Mouse (Mus musculus) MEL (cell line): ENCODE data around the gene Tmpo. TPM values are rescaled to one million over a fixed set of nuclear protein-coding genes. Genes with fewer than 3 reads are reported as not detected.

Experiments
- DNase-seq: peaks from one replicate; pipeline ENCODE4 v3.0.0; 2011; ENCODE audit warnings: low read depth, low spot score
- H3K27ac ChIP-seq: 2 replicates; pipeline ENCODE4 v1.5.1; 2012; ENCODE audit warnings: low read depth, mild to moderate bottlenecking, control low read depth, low read length, moderate library complexity; ENCODE audit not compliant: control insufficient read depth
- H3K27me3 ChIP-seq, 2 experiments: fragments of 150-350 bp in 1 of 2; sonication (generic) in 1 of 2; 2 replicates each; pipeline ENCODE4 v1.6.1; 2012; ENCODE audit warnings: low read length in 2 of 2, mild to moderate bottlenecking in 2 of 2, improper control_type of control experiment in 1 of 2, moderate library complexity in 1 of 2; ENCODE audit not compliant: insufficient read depth in 2 of 2, control insufficient read depth in 1 of 2
- H3K36me3 ChIP-seq, 2 experiments: 2 replicates each; pipeline ENCODE4 v1.6.1; 2012 to 2014; ENCODE audit warnings: low read length in 2 of 2, improper control_type of control experiment in 1 of 2, inconsistent platforms in 1 of 2, mild to moderate bottlenecking in 1 of 2; ENCODE audit not compliant: insufficient read depth in 2 of 2, control insufficient read depth in 1 of 2
- H3K4me1 ChIP-seq, 2 experiments: fragments of 150-350 bp in 1 of 2; sonication (generic) in 1 of 2; 2 replicates each; pipeline ENCODE4 v1.6.1; 2012; ENCODE audit warnings: low read length in 2 of 2, improper control_type of control experiment in 1 of 2, mild to moderate bottlenecking in 1 of 2; ENCODE audit not compliant: insufficient read depth in 2 of 2, control insufficient read depth in 1 of 2
- H3K4me3 ChIP-seq, 2 experiments: fragments of 150-350 bp in 1 of 2; sonication (generic) in 1 of 2; 2 replicates each; pipeline ENCODE4 v1.5.1; 2012; ENCODE audit warnings: low read depth in 2 of 2, low read length in 2 of 2, mild to moderate bottlenecking in 2 of 2, moderate library complexity in 2 of 2, control low read depth in 1 of 2, improper control_type of control experiment in 1 of 2; ENCODE audit not compliant: control insufficient read depth in 1 of 2, insufficient read depth in 1 of 2
- H3K79me2 ChIP-seq: 2 replicates; pipeline ENCODE4 v1.6.1; 2012; ENCODE audit warnings: mild to moderate bottlenecking, low read length, moderate library complexity; ENCODE audit not compliant: control insufficient read depth, poor library complexity, insufficient read depth
- H3K9ac ChIP-seq: 2 replicates; pipeline ENCODE4 v1.6.1; 2012; ENCODE audit warnings: low read depth, mild to moderate bottlenecking, control low read depth, low read length, moderate library complexity; ENCODE audit not compliant: control insufficient read depth, poor library complexity, severe bottlenecking
- H3K9me3 ChIP-seq: fragments of 150-350 bp; sonication (generic); replicated peaks from 2 replicates; pipeline ENCODE4 v1.6.1; 2012; ENCODE audit warnings: mild to moderate bottlenecking, low read length, improper control_type of control experiment, moderate library complexity; ENCODE audit not compliant: insufficient read depth
- CHD1 ChIP-seq: IDR thresholded peaks from 2 replicates; pipeline ENCODE4 v1.6.1; 2012; ENCODE audit warnings: low read depth, mild to moderate bottlenecking, inconsistent platforms, low read length, improper control_type of control experiment
- CHD2 ChIP-seq: IDR thresholded peaks from 2 replicates; pipeline ENCODE4 v1.6.1; 2011; ENCODE audit warnings: low read length, improper control_type of control experiment
- CTCF ChIP-seq, 3 experiments: IDR thresholded peaks in 2 of 3; conservative IDR thresholded peaks in 1 of 3; 2 replicates each; pipeline ENCODE4 v1.5.1; 2011 to 2012; ENCODE audit warnings: low read length in 3 of 3, low read depth in 2 of 3, mild to moderate bottlenecking in 2 of 3, improper control_type of control experiment in 1 of 3, inconsistent platforms in 1 of 3, mixed read lengths in 1 of 3, moderate library complexity in 1 of 3; ENCODE audit not compliant: control insufficient read depth in 1 of 3, insufficient read depth in 1 of 3, poor library complexity in 1 of 3, severe bottlenecking in 1 of 3
- E2F4 ChIP-seq: IDR thresholded peaks from 2 replicates; pipeline ENCODE4 v1.6.1; 2011; ENCODE audit warnings: low read depth, low read length, improper control_type of control experiment, borderline replicate concordance
- ETS1 ChIP-seq: IDR thresholded peaks from 2 replicates; pipeline ENCODE4 v1.6.1; 2012; ENCODE audit warnings: low read depth, mild to moderate bottlenecking, inconsistent platforms, low read length, improper control_type of control experiment, moderate library complexity
- GABPA ChIP-seq: IDR thresholded peaks from 2 replicates; pipeline ENCODE4 v1.6.1; 2012; ENCODE audit warnings: low read depth, mild to moderate bottlenecking, inconsistent platforms, low read length, improper control_type of control experiment, moderate library complexity
- GATA1 ChIP-seq: IDR thresholded peaks from 2 replicates; pipeline ENCODE4 v1.6.1; 2011; ENCODE audit warnings: low read depth, low read length, improper control_type of control experiment
- KAT2A ChIP-seq: conservative IDR thresholded peaks from 2 replicates; pipeline ENCODE4 v1.6.1; 2012; ENCODE audit warnings: low read depth, low read length, improper control_type of control experiment, inconsistent platforms
- MAFK ChIP-seq: IDR thresholded peaks from 2 replicates; pipeline ENCODE4 v1.6.1; 2011; ENCODE audit warnings: low read depth, mild to moderate bottlenecking, low read length, improper control_type of control experiment, borderline replicate concordance
- MAZ ChIP-seq: IDR thresholded peaks from 2 replicates; pipeline ENCODE4 v1.6.1; 2012; ENCODE audit warnings: low read depth, mild to moderate bottlenecking, inconsistent platforms, low read length, improper control_type of control experiment
- MEF2A ChIP-seq: IDR thresholded peaks from 2 replicates; pipeline ENCODE4 v1.6.1; 2014; ENCODE audit warnings: low read depth, mild to moderate bottlenecking, inconsistent platforms, low read length, improper control_type of control experiment; ENCODE audit not compliant: poor library complexity, insufficient replicate concordance, severe bottlenecking; ENCODE audit errors: extremely low read depth
- NRF1 ChIP-seq: IDR thresholded peaks from 2 replicates; pipeline ENCODE4 v1.6.1; 2014; ENCODE audit warnings: low read depth, mild to moderate bottlenecking, inconsistent platforms, low read length, improper control_type of control experiment, moderate library complexity; ENCODE audit not compliant: poor library complexity, insufficient read depth, severe bottlenecking
- POLR2A ChIP-seq, 2 experiments: IDR thresholded peaks; 2 replicates each; pipeline ENCODE4 v1.6.1; 2011 to 2012; ENCODE audit warnings: low read length in 2 of 2, mild to moderate bottlenecking in 2 of 2, control low read depth in 1 of 2, improper control_type of control experiment in 1 of 2, low read depth in 1 of 2, moderate library complexity in 1 of 2; ENCODE audit not compliant: control insufficient read depth in 1 of 2, insufficient read depth in 1 of 2, poor library complexity in 1 of 2
- POLR2AphosphoS2 ChIP-seq: IDR thresholded peaks from 2 replicates; pipeline ENCODE4 v1.6.1; 2011; ENCODE audit warnings: low read length, improper control_type of control experiment
- POLR2AphosphoS5 ChIP-seq: IDR thresholded peaks from 2 replicates; pipeline ENCODE4 v1.6.1; 2012; ENCODE audit warnings: low read depth, borderline replicate concordance, mild to moderate bottlenecking, inconsistent platforms, low read length, moderate library complexity, mixed read lengths
- RAD21 ChIP-seq: IDR thresholded peaks from 2 replicates; pipeline ENCODE4 v1.6.1; 2011; ENCODE audit warnings: mild to moderate bottlenecking, low read depth, low read length, improper control_type of control experiment
- RCOR1 ChIP-seq: IDR thresholded peaks from 2 replicates; pipeline ENCODE4 v1.6.1; 2012; ENCODE audit warnings: low read depth, mild to moderate bottlenecking, inconsistent platforms, low read length, improper control_type of control experiment
- SIN3A ChIP-seq: IDR thresholded peaks from 2 replicates; pipeline ENCODE4 v1.6.1; 2012; ENCODE audit warnings: low read length, improper control_type of control experiment, inconsistent platforms
- SMC3 ChIP-seq: IDR thresholded peaks from 2 replicates; pipeline ENCODE4 v1.6.1; 2011; ENCODE audit warnings: low read depth, low read length, improper control_type of control experiment
- TAL1 ChIP-seq: IDR thresholded peaks from 2 replicates; pipeline ENCODE4 v1.6.1; 2012; ENCODE audit warnings: mild to moderate bottlenecking, inconsistent platforms, low read length, moderate library complexity, mixed read lengths
- TBP ChIP-seq: IDR thresholded peaks from 2 replicates; pipeline ENCODE4 v1.8.0; 2011; ENCODE audit warnings: low read depth, low read length, improper control_type of control experiment
- UBTF ChIP-seq: IDR thresholded peaks from 2 replicates; pipeline ENCODE4 v1.6.1; 2012; ENCODE audit warnings: low read depth, mild to moderate bottlenecking, inconsistent platforms, low read length, improper control_type of control experiment, moderate library complexity, borderline replicate concordance; ENCODE audit not compliant: insufficient read depth
- USF1 ChIP-seq: IDR thresholded peaks from 2 replicates; pipeline ENCODE4 v1.6.1; 2014; ENCODE audit warnings: low read depth, mild to moderate bottlenecking, inconsistent platforms, low read length, improper control_type of control experiment, moderate library complexity
- USF2 ChIP-seq, 2 experiments: IDR thresholded peaks; 2 replicates each; pipeline ENCODE4 v1.6.1; 2011 to 2012; ENCODE audit warnings: improper control_type of control experiment in 2 of 2, low read length in 2 of 2, borderline replicate concordance in 1 of 2, inconsistent platforms in 1 of 2, low read depth in 1 of 2, mild to moderate bottlenecking in 1 of 2; ENCODE audit not compliant: insufficient read depth in 1 of 2
- ZC3H11A ChIP-seq: IDR thresholded peaks from 2 replicates; pipeline ENCODE4 v1.6.1; 2012; ENCODE audit warnings: low read depth, mild to moderate bottlenecking, inconsistent platforms, low read length, improper control_type of control experiment
- ZMIZ1 ChIP-seq: IDR thresholded peaks from 2 replicates; pipeline ENCODE4 v1.6.1; 2012; ENCODE audit warnings: low read depth, mild to moderate bottlenecking, inconsistent platforms, low read length, improper control_type of control experiment, moderate library complexity
- ZNF384 ChIP-seq: IDR thresholded peaks from 2 replicates; pipeline ENCODE4 v1.6.1; 2012; ENCODE audit warnings: low read depth, mild to moderate bottlenecking, inconsistent platforms, low read length, improper control_type of control experiment
- polyA plus RNA-seq, 2 experiments: library from polyadenylated mRNA; stranded (reverse) in 1 of 2; unstranded in 1 of 2; fragments of >175 nt in 1 of 2; fragments of >200 nt in 1 of 2; gene quantifications; 2 replicates each; pipeline versions ENCODE4 v1.2.1 to v1.2.4; 2012; ENCODE audit warnings: low replicate concordance in 2 of 2, low read depth in 1 of 2; ENCODE audit not compliant: insufficient read length in 2 of 2, insufficient read depth in 1 of 2, missing spikeins in 1 of 2
- total RNA-seq: library from RNA; depleted of rRNA; stranded (reverse); fragments of 300-350 nt; gene quantifications from 2 replicates; pipeline ENCODE4 v1.2.3, GENCODE M21; 2012

Gene Tmpo
- total and polyA plus RNA-seq, 3 experiments = 211 to 219 (median 215) TPM

GRCm38 (mm10) chr10:91162511-91163163 is 18.5 kb downstream of the Tmpo start:
- no peaks in the 10 kb centered on the region for H3K9me3 ChIP-seq
- H3K79me2 ChIP-seq = peaks cover 37% of the 10 kb centered on the region
- TF ChIP-seq CHD1 = no peak
- 0 out of 2 replicates have a peak, but pooled peaks have one; percentile 7 for TF ChIP-seq TBP
- no peak for TF ChIP-seq RCOR1
- TF ChIP-seq MEF2A = peak; percentile 2; the same call in 1 of the 2 replicates
- TF ChIP-seq GABPA = no peak
- no peak for TF ChIP-seq MAFK
- TF ChIP-seq TAL1 = peak; percentile 24; the same call in 1 of the 2 replicates
- no peak for TF ChIP-seq POLR2AphosphoS5
- peak; percentile 58; the same call in 1 of the 2 replicates for TF ChIP-seq GATA1
- 0 out of 2 replicates have a peak, but pooled peaks have one; percentile 8 for TF ChIP-seq SIN3A
- 0 out of 2 replicates have a peak, but pooled peaks have one; percentile 23 for TF ChIP-seq ETS1
- TF ChIP-seq MAZ = no peak
- no peak for TF ChIP-seq E2F4
- no peak for TF ChIP-seq ZNF384
- TF ChIP-seq, all 39 proteins: peak for 6
- Histone ChIP-seq H3K27me3 (no peaks in the 10 kb centered on the region), H3K4me3 (peak overlapping the region; percentile 0 to 21; a peak in 1 of 4 replicates), H3K9ac (peak overlapping the region; percentile 54), H3K36me3 (peaks cover 69 to 70% of the 10 kb centered on the region in 2 experiments), H3K27ac (peak overlapping the region; percentile 98), H3K4me1 (peaks cover 43 to 47% of the 10 kb centered on the region in 2 experiments)
- peak; percentile 69 for DNase-seq

- H3K4me1 ChIP-seq = peaks cover 41 to 47% of the 10 kb centered on the region in 2 experiments
- H3K9me3 ChIP-seq = no peaks in the 10 kb centered on the region
- peak; percentile 91 for DNase-seq
- H3K79me2 ChIP-seq = peaks cover 34% of the 10 kb centered on the region
- peak overlapping the region; percentile 98 for H3K27ac ChIP-seq
- H3K27me3 ChIP-seq = no peaks in the 10 kb centered on the region
- peak overlapping the region; percentile 33 for H3K9ac ChIP-seq
- no peak overlapping the region for H3K4me3 ChIP-seq
- H3K36me3 ChIP-seq = peaks cover 64 to 69% of the 10 kb centered on the region in 2 experiments
- TF ChIP-seq POLR2AphosphoS5 (no peak), CHD1 (no peak), UBTF (no peak), TBP (no peak), E2F4 (no peak), GABPA (no peak), CHD2 (no peak), RCOR1 (peak; percentile 75), ZC3H11A (no peak), MAFK (peak; percentile 57; the same call in 1 of the 2 replicates), CTCF (IDR thresholded peaks at IDR 0.05 in 2 of 3, conservative IDR thresholded peaks at IDR 0.05 in 1 of 3; ENCODE audit: control insufficient read depth in 1 of 3, insufficient read depth in 1 of 3, low read depth in 2 of 3, low read length in 3 of 3, poor library complexity in 1 of 3, severe bottlenecking in 1 of 3) (no peak), NRF1 (no peak), SIN3A (peak; percentile 74; the same call in 1 of the 2 replicates), SMC3 (no peak), USF2 (IDR thresholded peaks at IDR 0.05; ENCODE audit: borderline replicate concordance in 1 of 2, insufficient read depth in 1 of 2, low read depth in 1 of 2, low read length in 2 of 2) (no peak), POLR2AphosphoS2 (peak; percentile 57), RAD21 (no peak), MEF2A (no peak; the same call in 1 of the 2 replicates), GATA1 (peak; percentile 77), ZMIZ1 (no peak), KAT2A (peak; percentile 45), USF1 (0 out of 2 replicates have a peak, but pooled peaks have one; percentile 22), POLR2A (IDR thresholded peaks at IDR 0.05; ENCODE audit: control insufficient read depth in 1 of 2, insufficient read depth in 1 of 2, low read depth in 1 of 2, low read length in 2 of 2, poor library complexity in 1 of 2) (peak in 1 of 2 experiments; percentile 38; a peak in 1 of 4 replicates)
Observed at GRCm38 (mm10) chr10:91162077-91162476, 19.0 kb downstream of the Tmpo start.
